Mouse (Mus musculus): ENCODE measurements around the gene Mxd1. TPM values are rescaled to one million over a fixed set of nuclear protein-coding genes. Genes with fewer than 3 reads are reported as not detected.
A peak's percentile ranks its signal among the peaks of the same experiment; 100 is the strongest.

The Mxd1 gene
- 7.6 and 9.2 TPM in 2 replicates for polyA plus RNA-seq (2014; fragmentation: Nextera tagmentation; extraction: Ambion mirVana)

GRCm38 (mm10) chr6:86668580-86669239, at the start of gene Mxd1:
Gene Mxd1, minus strand, starts transcription at chr6:86669161.
- Histone ChIP-seq H3K4me1 (ENCODE audit: control insufficient read depth in 2 of 2, insufficient read depth in 2 of 2, low read length in 2 of 2) (peaks cover 0 to 19% of the 10 kb centered on the region in 2 experiments; a peak in 2 of 4 replicates), H3K9me3 (ENCODE audit: control insufficient read depth, low read length) (no peaks in the 10 kb centered on the region), H3K27me3 (ENCODE audit: control insufficient read depth, insufficient read depth, low read length) (no peaks in the 10 kb centered on the region), H3K4me2 (ENCODE audit: low read length) (peak within 1 kb of the TSS; percentile 89), H3K27ac (replicated peaks in 1 of 2; ENCODE audit: control insufficient read depth in 1 of 2, insufficient read depth in 1 of 2, low read depth in 2 of 2, low read length in 2 of 2) (peak within 1 kb of the TSS; percentile 20 to 64; a peak in 3 of 4 replicates), H3K4me3 (ENCODE audit: control insufficient read depth in 1 of 2, insufficient read depth in 1 of 2, low read depth in 1 of 2, low read length in 2 of 2) (peak within 1 kb of the TSS; percentile 88 to 92), H3K9ac (ENCODE audit: low read length) (peak within 1 kb of the TSS; percentile 83), H3K36me3 (ENCODE audit: control insufficient read depth, insufficient read depth, low read length) (peaks cover 32% of the 10 kb centered on the region)
- ATAC-seq (ENCODE audit: insufficient number of reproducible peaks, insufficient read depth, low FRiP score, low read depth) = peak; percentile 8
- WGBS = under 1% methylated on average over 66 of the region's 76 CpGs

- ATAC-seq (ENCODE audit: insufficient number of reproducible peaks, insufficient read depth, low FRiP score, low read depth) = no peak
- no peaks in the 10 kb centered on the region for H3K27me3 ChIP-seq (ENCODE audit: control insufficient read depth, insufficient read depth, low read length)
- H3K9ac ChIP-seq (ENCODE audit: low read length) = no peak overlapping the region
- H3K4me2 ChIP-seq (ENCODE audit: low read length) = no peak overlapping the region
- H3K4me1 ChIP-seq (ENCODE audit: control insufficient read depth in 2 of 2, insufficient read depth in 2 of 2, low read length in 2 of 2) = no peaks in the 10 kb centered on the region
- peaks cover 60% of the 10 kb centered on the region for H3K36me3 ChIP-seq (ENCODE audit: control insufficient read depth, insufficient read depth, low read length)
- 85% methylated on average over 4 of the region's 4 CpGs for WGBS
- no peak overlapping the region for H3K4me3 ChIP-seq (ENCODE audit: control insufficient read depth in 1 of 2, insufficient read depth in 1 of 2, low read depth in 1 of 2, low read length in 2 of 2)
- no peak overlapping the region for H3K27ac ChIP-seq (replicated peaks in 1 of 2; ENCODE audit: control insufficient read depth in 1 of 2, insufficient read depth in 1 of 2, low read depth in 2 of 2, low read length in 2 of 2)
- no peaks in the 10 kb centered on the region for H3K9me3 ChIP-seq (ENCODE audit: control insufficient read depth, low read length)
These were observed 39.3 kb upstream of the Mxd1 start for GRCm38 (mm10) chr6:86708072-86708774.

- no peak for ATAC-seq (ENCODE audit: insufficient number of reproducible peaks, insufficient read depth, low FRiP score, low read depth)
- Histone ChIP-seq H3K36me3 (ENCODE audit: control insufficient read depth, insufficient read depth, low read length) (peaks cover 85% of the 10 kb centered on the region), H3K27me3 (ENCODE audit: control insufficient read depth, insufficient read depth, low read length) (no peaks in the 10 kb centered on the region), H3K9me3 (ENCODE audit: control insufficient read depth, low read length) (no peaks in the 10 kb centered on the region), H3K27ac (replicated peaks in 1 of 2; ENCODE audit: control insufficient read depth in 1 of 2, insufficient read depth in 1 of 2, low read depth in 2 of 2, low read length in 2 of 2) (no peak overlapping the region), H3K4me2 (ENCODE audit: low read length) (no peak overlapping the region), H3K9ac (ENCODE audit: low read length) (no peak overlapping the region), H3K4me3 (ENCODE audit: control insufficient read depth in 1 of 2, insufficient read depth in 1 of 2, low read depth in 1 of 2, low read length in 2 of 2) (no peak overlapping the region), H3K4me1 (ENCODE audit: control insufficient read depth in 2 of 2, insufficient read depth in 2 of 2, low read length in 2 of 2) (no peaks in the 10 kb centered on the region)
- 91% methylated on average over 9 of the region's 9 CpGs for WGBS
These were observed 33.6 kb upstream of the Mxd1 start for GRCm38 (mm10) chr6:86702577-86702976.

- Histone ChIP-seq H3K36me3 (ENCODE audit: control insufficient read depth, insufficient read depth, low read length) (peaks cover 85% of the 10 kb centered on the region), H3K9me3 (ENCODE audit: control insufficient read depth, low read length) (no peaks in the 10 kb centered on the region), H3K4me1 (ENCODE audit: control insufficient read depth in 2 of 2, insufficient read depth in 2 of 2, low read length in 2 of 2) (no peaks in the 10 kb centered on the region), H3K4me3 (ENCODE audit: control insufficient read depth in 1 of 2, insufficient read depth in 1 of 2, low read depth in 1 of 2, low read length in 2 of 2) (no peak overlapping the region), H3K27me3 (ENCODE audit: control insufficient read depth, insufficient read depth, low read length) (no peaks in the 10 kb centered on the region), H3K9ac (ENCODE audit: low read length) (no peak overlapping the region), H3K4me2 (ENCODE audit: low read length) (no peak overlapping the region), H3K27ac (replicated peaks in 1 of 2; ENCODE audit: control insufficient read depth in 1 of 2, insufficient read depth in 1 of 2, low read depth in 2 of 2, low read length in 2 of 2) (no peak overlapping the region)
- WGBS = 83% methylated on average over 6 of the region's 6 CpGs
- ATAC-seq (ENCODE audit: insufficient number of reproducible peaks, insufficient read depth, low FRiP score, low read depth) = no peak
These were observed 28.9 kb upstream of the Mxd1 start for GRCm38 (mm10) chr6:86697903-86698302.

GRCm38 (mm10) chr6:86696213-86696612, 27.3 kb upstream of the Mxd1 start:
- 80% methylated on average over 10 of the region's 10 CpGs for WGBS
- no peaks in the 10 kb centered on the region for H3K27me3 ChIP-seq (ENCODE audit: control insufficient read depth, insufficient read depth, low read length)
- no peak overlapping the region for H3K27ac ChIP-seq (replicated peaks in 1 of 2; ENCODE audit: control insufficient read depth in 1 of 2, insufficient read depth in 1 of 2, low read depth in 2 of 2, low read length in 2 of 2)
- peaks cover 84% of the 10 kb centered on the region for H3K36me3 ChIP-seq (ENCODE audit: control insufficient read depth, insufficient read depth, low read length)
- no peaks in the 10 kb centered on the region for H3K9me3 ChIP-seq (ENCODE audit: control insufficient read depth, low read length)
- ATAC-seq (ENCODE audit: insufficient number of reproducible peaks, insufficient read depth, low FRiP score, low read depth) = no peak
- H3K4me2 ChIP-seq (ENCODE audit: low read length) = no peak overlapping the region
- no peak overlapping the region for H3K4me3 ChIP-seq (ENCODE audit: control insufficient read depth in 1 of 2, insufficient read depth in 1 of 2, low read depth in 1 of 2, low read length in 2 of 2)
- no peak overlapping the region for H3K9ac ChIP-seq (ENCODE audit: low read length)
- H3K4me1 ChIP-seq (ENCODE audit: control insufficient read depth in 2 of 2, insufficient read depth in 2 of 2, low read length in 2 of 2) = no peaks in the 10 kb centered on the region

GRCm38 (mm10) chr6:86694465-86694864, 25.5 kb upstream of the Mxd1 start:
- H3K27me3 ChIP-seq (ENCODE audit: control insufficient read depth, insufficient read depth, low read length) = no peaks in the 10 kb centered on the region
- H3K9me3 ChIP-seq (ENCODE audit: control insufficient read depth, low read length) = no peaks in the 10 kb centered on the region
- H3K4me3 ChIP-seq (ENCODE audit: control insufficient read depth in 1 of 2, insufficient read depth in 1 of 2, low read depth in 1 of 2, low read length in 2 of 2) = no peak overlapping the region
- H3K4me2 ChIP-seq (ENCODE audit: low read length) = no peak overlapping the region
- H3K9ac ChIP-seq (ENCODE audit: low read length) = no peak overlapping the region
- no peak for ATAC-seq (ENCODE audit: insufficient number of reproducible peaks, insufficient read depth, low FRiP score, low read depth)
- H3K36me3 ChIP-seq (ENCODE audit: control insufficient read depth, insufficient read depth, low read length) = peaks cover 82% of the 10 kb centered on the region
- H3K27ac ChIP-seq (replicated peaks in 1 of 2; ENCODE audit: control insufficient read depth in 1 of 2, insufficient read depth in 1 of 2, low read depth in 2 of 2, low read length in 2 of 2) = no peak overlapping the region
- no peaks in the 10 kb centered on the region for H3K4me1 ChIP-seq (ENCODE audit: control insufficient read depth in 2 of 2, insufficient read depth in 2 of 2, low read length in 2 of 2)

- WGBS = 81% methylated on average over 3 of the region's 3 CpGs
These were observed 20.7 kb upstream of the Mxd1 start for GRCm38 (mm10) chr6:86689671-86690070.

More at GRCm38 (mm10) chr6:86689671-86690070, 20.7 kb upstream of the Mxd1 start:
- Histone ChIP-seq H3K4me1 (ENCODE audit: control insufficient read depth in 2 of 2, insufficient read depth in 2 of 2, low read length in 2 of 2) (no peaks in the 10 kb centered on the region), H3K36me3 (ENCODE audit: control insufficient read depth, insufficient read depth, low read length) (peaks cover 49% of the 10 kb centered on the region), H3K27me3 (ENCODE audit: control insufficient read depth, insufficient read depth, low read length) (no peaks in the 10 kb centered on the region), H3K9ac (ENCODE audit: low read length) (no peak overlapping the region), H3K4me2 (ENCODE audit: low read length) (no peak overlapping the region), H3K4me3 (ENCODE audit: control insufficient read depth in 1 of 2, insufficient read depth in 1 of 2, low read depth in 1 of 2, low read length in 2 of 2) (no peak overlapping the region), H3K9me3 (ENCODE audit: control insufficient read depth, low read length) (no peaks in the 10 kb centered on the region), H3K27ac (replicated peaks in 1 of 2; ENCODE audit: control insufficient read depth in 1 of 2, insufficient read depth in 1 of 2, low read depth in 2 of 2, low read length in 2 of 2) (no peak overlapping the region)
- ATAC-seq (ENCODE audit: insufficient number of reproducible peaks, insufficient read depth, low FRiP score, low read depth) = no peak

Measured in heart, embryonic 14.5 days (tissue).